Mouse (Mus musculus): ENCODE measurements around the gene Olfr1393. TPM values are rescaled to one million over a fixed set of nuclear protein-coding genes. Genes with fewer than 3 reads are reported as not detected.

The Olfr1393 gene
- polyA plus RNA-seq, 1 experiment from 2014 or later: not detected

GRCm38 (mm10) chr11:49329686-49330085 lies 51.6 kb downstream of the Olfr1393 start:
- DNase-seq: no peak
- no peak overlapping the region for H3K27ac ChIP-seq
- no peak for ATAC-seq (ENCODE audit: low read depth)
- H3K9ac ChIP-seq: no peak overlapping the region
- H3K36me3 ChIP-seq: no peaks in the 10 kb centered on the region
- H3K27me3 ChIP-seq: no peaks in the 10 kb centered on the region
- 62% methylated on average over 1 of the region's 1 CpGs for WGBS (ENCODE audit: insufficient replicate concordance)
- no peak overlapping the region for H3K4me3 ChIP-seq (replicated peaks)
- no peak overlapping the region for H3K4me2 ChIP-seq
- no peaks in the 10 kb centered on the region for H3K9me3 ChIP-seq (replicated peaks)
- no peaks in the 10 kb centered on the region for H3K4me1 ChIP-seq (replicated peaks)

Other genes starting within 250 kb of the Olfr1393 start
- gene 9930111J21Rik2, start 227.1 kb upstream of the Olfr1393 start, polyA plus RNA-seq (2015; fragmentation: Nextera tagmentation; extraction: Ambion mirVana): 0.52 and 0.65 TPM in 2 replicates
- 0.22 and 0.59 TPM in 2 replicates for gene Tgtp2, start 214.1 kb upstream of the Olfr1393 start, polyA plus RNA-seq (2015; fragmentation: Nextera tagmentation; extraction: Ambion mirVana)
- 7.3 and 7.4 TPM in 2 replicates for gene Ifi47, start 201.7 kb upstream of the Olfr1393 start, polyA plus RNA-seq (2015; fragmentation: Nextera tagmentation; extraction: Ambion mirVana)
- gene Olfr1396, start 163.4 kb upstream of the Olfr1393 start, polyA plus RNA-seq (2015; fragmentation: Nextera tagmentation; extraction: Ambion mirVana): not detected in 2 replicates
- gene Olfr1395, start 136.0 kb upstream of the Olfr1393 start, polyA plus RNA-seq (2015; fragmentation: Nextera tagmentation; extraction: Ambion mirVana): not detected in 2 replicates
- not detected in 2 replicates for gene Olfr1394, start 123.9 kb upstream of the Olfr1393 start, polyA plus RNA-seq (2015; fragmentation: Nextera tagmentation; extraction: Ambion mirVana)
- 0.78 and 0.81 TPM in 2 replicates for gene Btnl9, start 91.1 kb upstream of the Olfr1393 start, polyA plus RNA-seq (2015; fragmentation: Nextera tagmentation; extraction: Ambion mirVana)
- gene Zfp62, start 75.0 kb upstream of the Olfr1393 start, polyA plus RNA-seq (2015; fragmentation: Nextera tagmentation; extraction: Ambion mirVana): 10.7 and 14.2 TPM in 2 replicates
- 32.0 and 32.6 TPM in 2 replicates for gene Mgat1, start 34.1 kb upstream of the Olfr1393 start, polyA plus RNA-seq (2015; fragmentation: Nextera tagmentation; extraction: Ambion mirVana)
- gene Olfr1392, start 7.0 kb downstream of the Olfr1393 start, polyA plus RNA-seq (2015; fragmentation: Nextera tagmentation; extraction: Ambion mirVana): not detected in 2 replicates
- not detected in 2 replicates for gene Olfr10, start 26.4 kb downstream of the Olfr1393 start, polyA plus RNA-seq (2015; fragmentation: Nextera tagmentation; extraction: Ambion mirVana)
- gene Olfr1391, start 44.4 kb downstream of the Olfr1393 start, polyA plus RNA-seq (2015; fragmentation: Nextera tagmentation; extraction: Ambion mirVana): not detected in 2 replicates
- gene Olfr1390, start 56.9 kb downstream of the Olfr1393 start, polyA plus RNA-seq (2015; fragmentation: Nextera tagmentation; extraction: Ambion mirVana): not detected in 2 replicates
- gene Olfr1389, start 144.8 kb downstream of the Olfr1393 start, polyA plus RNA-seq (2015; fragmentation: Nextera tagmentation; extraction: Ambion mirVana): not detected in 2 replicates
- 0.03 and 0.08 TPM in 2 replicates for gene Olfr1388, start 158.3 kb downstream of the Olfr1393 start, polyA plus RNA-seq (2015; fragmentation: Nextera tagmentation; extraction: Ambion mirVana)
- gene Olfr1387, start 177.0 kb downstream of the Olfr1393 start, polyA plus RNA-seq (2015; fragmentation: Nextera tagmentation; extraction: Ambion mirVana): not detected in 2 replicates
- gene Olfr1386, start 186.7 kb downstream of the Olfr1393 start, polyA plus RNA-seq (2015; fragmentation: Nextera tagmentation; extraction: Ambion mirVana): not detected in 2 replicates
- not detected in 2 replicates for gene Olfr1385, start 210.8 kb downstream of the Olfr1393 start, polyA plus RNA-seq (2015; fragmentation: Nextera tagmentation; extraction: Ambion mirVana)
- gene Olfr1384, start 228.4 kb downstream of the Olfr1393 start, polyA plus RNA-seq (2015; fragmentation: Nextera tagmentation; extraction: Ambion mirVana): not detected in 2 replicates
- not detected in 2 replicates for gene Olfr1383, start 241.3 kb downstream of the Olfr1393 start, polyA plus RNA-seq (2015; fragmentation: Nextera tagmentation; extraction: Ambion mirVana)
- not detected in 2 replicates for gene Olfr1382, start 249.9 kb downstream of the Olfr1393 start, polyA plus RNA-seq (2015; fragmentation: Nextera tagmentation; extraction: Ambion mirVana)

Data from liver, embryonic 13.5 days (tissue).